Mouse (Mus musculus) G1E-ER4 (cell line): ENCODE measurements around the gene Naf1. TPM values are rescaled to one million over a fixed set of nuclear protein-coding genes. Genes with fewer than 3 reads are reported as not detected.

ENCODE experiments used
- GATA1 ChIP-seq: IDR thresholded peaks from one replicate; pipeline ENCODE4 v1.8.0; 2012; ENCODE audit warnings: low read length, inconsistent platforms
- polyA plus RNA-seq: library from polyadenylated mRNA; stranded (reverse); fragments of >175 nt; gene quantifications from 2 replicates; pipeline ENCODE4 v1.2.3, GENCODE M21; 2012

Naf1 gene
- polyA plus RNA-seq, 1 experiment: 60.9 TPM

DNA sequence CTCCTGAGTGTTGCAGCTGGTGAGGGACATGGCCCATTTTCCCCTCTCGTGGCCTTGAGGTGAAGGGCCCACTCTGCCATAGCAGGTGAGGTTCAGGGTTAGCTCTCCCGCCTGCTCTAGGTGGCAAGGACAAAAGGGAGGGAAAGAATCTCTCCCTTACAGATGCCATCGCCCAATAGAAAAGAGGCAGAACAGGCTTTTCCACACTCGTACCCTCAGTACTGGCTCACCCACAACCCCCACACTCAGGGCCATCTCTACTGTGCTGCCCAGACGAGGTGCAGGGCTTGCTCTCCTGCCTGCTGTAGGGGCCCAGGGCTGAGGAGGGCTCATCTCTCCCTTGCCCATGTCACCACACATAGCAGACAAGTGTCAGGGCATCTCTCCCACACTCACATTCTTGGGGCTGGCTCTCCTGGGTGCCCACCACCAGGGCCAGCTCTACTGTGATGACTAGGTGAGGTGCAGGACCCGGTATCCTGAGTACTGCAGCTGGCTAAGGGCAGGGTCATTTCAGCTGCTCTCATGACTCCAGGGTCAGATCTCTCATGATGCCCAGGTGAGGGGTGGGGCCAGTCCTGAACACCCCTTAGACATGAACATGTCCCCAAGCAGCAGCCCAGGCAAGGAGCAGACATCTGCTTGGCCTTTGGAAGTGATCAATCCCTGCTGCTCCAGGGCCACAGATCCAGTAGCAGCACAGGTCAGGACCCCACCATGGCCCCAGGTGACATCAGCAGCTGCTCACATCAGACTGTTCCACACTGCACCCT is 57.9 kb downstream of the Naf1 start:
- TF ChIP-seq GATA1: no peak

DNA sequence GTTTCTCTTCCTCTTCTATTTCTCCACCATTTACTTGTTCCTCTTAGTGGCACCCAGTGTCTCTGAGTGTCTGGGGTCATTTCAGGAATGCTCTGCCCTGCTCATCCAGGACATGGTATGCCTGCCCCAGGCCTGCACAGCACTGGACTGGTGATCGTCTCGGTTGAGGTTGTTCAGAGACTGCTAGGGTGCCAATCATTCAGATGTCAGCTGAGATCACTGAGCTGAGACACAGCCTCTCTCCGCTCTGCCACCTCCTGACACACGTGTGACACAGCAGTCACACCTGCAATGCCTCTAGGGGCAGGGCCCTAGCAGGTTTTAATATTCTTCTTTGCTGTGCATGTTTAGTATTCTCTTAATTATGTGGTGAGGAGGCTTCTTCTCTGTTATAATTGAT is 58.5 kb downstream of the Naf1 start:
- no peak for TF ChIP-seq GATA1

DNA sequence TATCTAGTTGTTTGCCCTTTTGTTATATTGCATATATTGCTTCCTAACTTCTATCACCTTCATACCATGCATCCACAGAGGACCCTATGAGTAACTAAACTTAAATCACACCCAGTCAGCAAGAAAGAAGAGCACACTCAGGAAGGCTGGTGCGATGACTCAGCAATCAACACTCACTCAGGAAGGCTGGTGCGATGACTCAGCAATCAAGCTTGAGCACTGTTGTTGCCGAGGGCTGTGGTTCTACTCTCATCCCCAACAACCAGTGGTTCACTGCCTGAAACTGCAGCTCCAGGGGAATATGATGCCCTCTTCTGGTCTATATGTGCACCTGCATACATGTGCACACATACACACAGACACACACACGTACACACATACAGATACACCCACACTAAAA is 73.7 kb downstream of the Naf1 start:
- TF ChIP-seq GATA1: no peak

DNA sequence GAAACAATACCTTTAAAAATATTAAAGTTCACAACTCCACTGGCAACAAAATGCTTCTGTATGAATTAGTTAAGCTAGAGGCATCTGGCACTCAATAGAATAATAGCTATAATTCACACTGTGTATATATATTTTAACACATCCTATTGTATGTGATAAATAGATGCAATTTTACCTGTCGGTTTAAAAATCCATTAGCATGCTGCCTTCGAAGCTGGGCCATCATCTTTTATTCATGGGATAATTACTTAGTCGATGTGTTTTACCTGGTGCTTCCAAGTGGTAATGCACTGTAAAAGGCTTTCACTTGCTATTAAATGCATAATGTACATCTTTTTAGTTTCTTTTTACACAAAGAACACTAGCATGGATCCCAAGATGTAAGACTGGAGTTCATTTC is 76.2 kb downstream of the Naf1 start:
- no peak for TF ChIP-seq GATA1

Other genes with a start within 250 kb of the Naf1 start
- not detected in 2 replicates for gene Npy5r, start 172.1 kb upstream of the Naf1 start, polyA plus RNA-seq
- not detected in 2 replicates for gene Npy1r, start 163.0 kb upstream of the Naf1 start, polyA plus RNA-seq